Mouse (Mus musculus) bone marrow, adult 2 months (tissue): ENCODE data around the gene Evpl. TPM values are rescaled to one million over a fixed set of nuclear protein-coding genes. Genes with fewer than 3 reads are reported as not detected.
A peak's percentile ranks its signal among the peaks of the same experiment; 100 is the strongest.

Experiments used
- H3K27ac ChIP-seq: fragments of 200-500 bp; 2 replicates; pipeline ENCODE4 v1.5.1; 2012; ENCODE audit warnings: low read depth, mild to moderate bottlenecking, control low read depth, inconsistent platforms, low read length; ENCODE audit not compliant: control insufficient read depth, poor library complexity, insufficient read depth
- H3K4me1 ChIP-seq: fragments of 200-500 bp; 2 replicates; pipeline ENCODE4 v1.6.1; 2011; ENCODE audit warnings: low read length; ENCODE audit not compliant: control insufficient read depth, insufficient read depth
- H3K4me3 ChIP-seq: fragments of 200-500 bp; replicated peaks from 2 replicates; pipeline ENCODE3; 2011; ENCODE audit warnings: mild to moderate bottlenecking, low read depth, low read length, control low read depth; ENCODE audit not compliant: control insufficient read depth
- CTCF ChIP-seq: fragments of 200-500 bp; IDR thresholded peaks from 2 replicates; pipeline ENCODE4 v1.5.1; 2011; ENCODE audit warnings: low read length, control low read depth; ENCODE audit not compliant: control insufficient read depth, insufficient read depth
- POLR2A ChIP-seq: fragments of 200-500 bp; IDR thresholded peaks from 2 replicates; pipeline ENCODE4 v1.6.1; 2011; ENCODE audit warnings: low read depth, mild to moderate bottlenecking, control low read depth, low read length, borderline replicate concordance; ENCODE audit not compliant: control insufficient read depth
- WGBS: fragments of 180-500 bp; shearing (Covaris S2); methylation state at CpG from one replicate; pipeline ENCODE4 v1.1.7; 2018; 5-methylcytosine and 5-hydroxymethylcytosine counted together
- polyA plus RNA-seq: library from polyadenylated mRNA; stranded (reverse); fragments of >200 nt; gene quantifications from 2 replicates; pipeline ENCODE4 v1.2.4, GENCODE M21; 2011; ENCODE audit warnings: low replicate concordance; ENCODE audit not compliant: missing spikeins, insufficient read depth, insufficient read length

Gene Evpl
- polyA plus RNA-seq, 1 experiment: 0.30 TPM

DNA sequence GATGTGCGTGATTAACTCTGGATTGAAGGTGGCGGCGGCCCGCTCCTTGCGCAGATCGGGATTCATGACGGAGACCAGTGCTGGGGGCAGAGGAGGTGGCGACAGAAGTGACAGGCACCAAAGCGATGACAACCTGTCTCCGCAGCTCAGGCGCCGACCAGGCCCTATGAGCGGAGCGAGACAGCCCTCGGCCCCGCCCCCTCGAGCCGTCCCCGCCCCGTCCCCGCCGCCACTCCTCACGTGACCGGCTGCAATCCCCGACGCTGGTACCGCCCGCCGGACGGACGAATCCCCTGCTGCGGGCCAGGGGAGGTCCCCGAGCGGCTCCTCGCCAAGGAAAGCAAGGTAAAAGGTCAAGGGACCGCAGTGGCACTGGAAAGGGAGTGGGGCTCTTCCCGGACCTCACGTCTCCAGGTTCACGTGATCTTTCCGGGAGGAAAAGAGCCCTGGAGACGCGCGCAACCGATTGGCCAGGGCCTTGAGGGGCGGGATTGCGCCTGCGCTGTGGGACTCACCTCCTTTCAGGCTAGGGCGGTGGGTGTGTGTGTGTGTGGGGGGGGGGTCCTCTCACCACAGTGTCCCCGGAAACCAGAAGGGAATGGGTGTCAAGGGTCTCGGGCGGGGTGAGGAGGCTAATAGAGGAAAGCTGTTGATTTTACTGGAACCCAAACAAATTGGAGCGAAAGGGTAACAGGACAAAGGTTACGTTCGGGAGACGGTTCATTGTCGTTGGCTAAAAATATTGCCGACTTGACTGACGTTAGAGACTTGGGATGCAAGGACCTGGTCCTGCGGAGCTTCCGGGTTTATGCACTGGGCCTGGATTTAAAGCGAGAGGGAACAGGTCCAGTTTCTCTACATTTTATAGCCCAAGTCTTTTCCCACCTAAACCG, 39.0 kb downstream of the Evpl start, which contains the start of the genes Ten1 and Acox1:
Ten1 (plus strand) TSS at position 217 of the 893 bp plus-strand sequence.
Acox1 (minus strand) TSS at position 407 of the 893 bp plus-strand sequence.
- under 1% methylated on average over 62 of the region's 62 CpGs for WGBS
- Histone ChIP-seq H3K4me3 (peak within 1 kb of the TSS; percentile 100), H3K27ac (peak within 1 kb of the TSS; percentile 89), H3K4me1 (peaks cover 1% of the 10 kb centered on the region)
- TF ChIP-seq CTCF (no peak), POLR2A (peak; percentile 94)

DNA sequence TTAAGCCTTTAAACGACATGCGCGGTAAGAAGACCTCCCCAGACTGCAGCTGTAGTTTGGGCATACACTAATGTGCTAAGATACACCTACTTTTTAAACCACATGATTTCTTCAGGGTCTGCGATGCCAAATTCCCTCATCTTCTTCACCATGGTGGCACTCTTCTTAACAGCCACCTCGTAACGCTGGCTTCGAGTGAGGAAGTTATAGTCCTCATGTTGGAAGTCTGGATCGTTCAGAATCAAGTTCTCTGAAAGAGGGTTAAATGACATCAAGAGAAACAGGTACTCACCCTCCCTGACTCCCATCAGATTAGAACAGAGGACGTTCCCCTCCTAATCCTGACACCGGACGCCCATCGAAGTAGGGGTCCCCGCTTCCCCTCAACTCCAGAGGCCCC, 39.7 kb downstream of the Evpl start:
- TF ChIP-seq CTCF (no peak), POLR2A (no peak)
- Histone ChIP-seq H3K4me1 (peaks cover 1% of the 10 kb centered on the region), H3K4me3 (peak overlapping the region; percentile 100), H3K27ac (peak overlapping the region; percentile 83)
- WGBS: 7% methylated on average over 13 of the region's 13 CpGs

- Histone ChIP-seq H3K4me1 (peaks cover 1% of the 10 kb centered on the region), H3K4me3 (no peak overlapping the region), H3K27ac (no peak overlapping the region)
- WGBS: 66% methylated on average over 6 of the region's 6 CpGs
- no peak for TF ChIP-seq POLR2A
- TF ChIP-seq CTCF: no peak
These were observed 40.3 kb downstream of the Evpl start for GRCm38 (mm10) chr11:116197584-116197906.

GRCm38 (mm10) chr11:116196866-116197583, 40.9 kb downstream of the Evpl start:
- WGBS: 87% methylated on average over 18 of the region's 18 CpGs
- Histone ChIP-seq H3K4me3 (no peak overlapping the region), H3K4me1 (peaks cover 1% of the 10 kb centered on the region)

GRCm38 (mm10) chr11:116196336-116196735, 41.5 kb downstream of the Evpl start:
- peaks cover 1% of the 10 kb centered on the region for H3K4me1 ChIP-seq
- no peak overlapping the region for H3K27ac ChIP-seq
- WGBS: 56% methylated on average over 3 of the region's 3 CpGs
- no peak overlapping the region for H3K4me3 ChIP-seq
- TF ChIP-seq CTCF (no peak), POLR2A (no peak)

More at GRCm38 (mm10) chr11:116196866-116197583, 40.9 kb downstream of the Evpl start:
- H3K27ac ChIP-seq: no peak overlapping the region
- no peak for TF ChIP-seq CTCF
- TF ChIP-seq POLR2A: no peak

GRCm38 (mm10) chr11:116195252-116195651, 42.6 kb downstream of the Evpl start:
- no peak overlapping the region for H3K27ac ChIP-seq
- WGBS: 2% methylated on average over 5 of the region's 5 CpGs
- TF ChIP-seq CTCF: no peak
- no peak for TF ChIP-seq POLR2A

GRCm38 (mm10) chr11:116194619-116195018, 43.3 kb downstream of the Evpl start:
- WGBS: 14% methylated on average over 8 of the region's 8 CpGs
- H3K27ac ChIP-seq: no peak overlapping the region

More at GRCm38 (mm10) chr11:116195252-116195651, 42.6 kb downstream of the Evpl start:
- H3K4me3 ChIP-seq: no peak overlapping the region
- H3K4me1 ChIP-seq: peaks cover 1% of the 10 kb centered on the region

DNA sequence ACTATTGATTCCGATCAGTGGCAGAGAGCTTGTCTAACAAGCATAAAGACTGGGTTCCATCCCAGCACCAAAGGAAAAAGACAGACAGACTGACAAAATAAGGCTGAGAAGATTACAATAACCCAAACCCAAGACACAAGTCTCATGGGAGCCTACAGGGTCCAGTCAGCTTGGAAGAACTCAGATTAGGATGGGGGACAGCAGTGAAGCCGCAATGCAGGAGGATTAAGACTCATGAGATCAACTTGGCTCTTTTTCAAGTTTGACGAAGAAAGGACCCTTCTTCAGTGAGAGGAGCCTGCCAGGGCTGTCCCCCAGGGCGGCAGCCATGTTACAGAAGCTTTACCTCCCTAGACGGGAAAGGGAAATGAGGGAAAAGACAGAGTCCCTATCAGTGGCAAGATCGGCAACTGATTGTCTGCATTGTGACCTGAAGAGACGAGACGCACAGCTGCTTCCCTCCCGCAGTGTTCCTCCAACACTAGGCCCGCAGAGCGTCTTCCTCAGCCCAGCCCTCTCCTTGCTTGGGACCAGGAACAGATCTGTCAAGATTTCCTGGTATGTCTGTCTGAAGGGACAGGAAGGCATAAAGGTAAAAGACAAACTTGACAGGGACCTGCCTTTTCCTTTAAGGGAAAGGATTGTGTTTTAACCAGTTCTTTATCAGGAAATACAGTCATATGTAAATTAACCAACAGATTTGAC, 50.5 kb downstream of the Evpl start:
- 85% methylated on average over 11 of the region's 11 CpGs for WGBS
- no peaks in the 10 kb centered on the region for H3K4me1 ChIP-seq
- no peak overlapping the region for H3K27ac ChIP-seq

More at GRCm38 (mm10) chr11:116194619-116195018, 43.3 kb downstream of the Evpl start:
- no peak overlapping the region for H3K4me3 ChIP-seq
- peaks cover 1% of the 10 kb centered on the region for H3K4me1 ChIP-seq
- no peak for TF ChIP-seq CTCF
- no peak for TF ChIP-seq POLR2A

More for the DNA sequence above, 50.5 kb downstream of the Evpl start:
- H3K4me3 ChIP-seq: no peak overlapping the region
- TF ChIP-seq CTCF (no peak), POLR2A (no peak)
